Mouse (Mus musculus) kidney, postnatal 14 days (tissue): Measurements from ENCODE around the gene Ska3.
A peak's percentile ranks its signal among the peaks of the same experiment; 100 is the strongest.

Source experiments
- DNase-seq: peaks from one replicate; pipeline ENCODE4 v3.0.0; 2022; ENCODE audit warnings: mixed read lengths

Ska3 gene

DNA sequence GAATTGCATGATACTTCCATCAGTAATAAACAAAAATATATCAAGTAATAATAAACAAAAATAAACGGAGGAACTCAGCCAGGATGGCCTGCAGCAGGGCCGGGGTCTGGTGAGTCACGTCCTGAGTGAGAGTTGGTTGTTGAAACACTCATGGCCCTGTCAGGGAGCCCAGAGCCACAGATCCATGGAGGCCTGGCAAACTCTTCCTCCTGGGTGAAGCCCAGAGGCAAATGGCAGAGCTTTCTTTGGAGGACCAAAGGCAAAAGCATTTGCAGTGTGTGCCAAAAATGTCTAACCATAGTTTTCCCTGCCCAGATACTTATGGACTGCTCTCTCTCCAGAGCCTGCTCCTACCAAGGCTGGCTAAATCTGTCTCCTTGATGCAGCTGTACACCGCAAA, 34.8 kb downstream of the Ska3 start:
- no peak for DNase-seq

DNA sequence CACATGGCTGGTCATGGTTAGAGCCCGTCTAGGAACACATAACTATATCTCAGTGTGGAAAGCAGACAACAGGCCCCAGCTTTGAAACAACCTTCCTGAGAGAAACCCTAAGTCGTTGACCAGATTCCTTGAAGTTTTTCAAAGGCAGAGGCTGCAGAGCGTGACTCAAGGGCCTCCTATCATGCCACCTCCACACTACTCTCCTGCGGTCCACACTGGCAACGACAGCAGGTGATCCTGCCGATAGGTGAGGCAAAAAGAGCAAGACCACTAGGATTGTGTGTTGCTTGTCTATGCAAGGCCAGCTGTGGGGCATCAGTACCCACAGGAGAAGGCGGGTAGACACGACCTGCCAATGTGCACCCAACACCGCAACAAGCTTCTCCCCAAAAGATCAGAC, 36.2 kb downstream of the Ska3 start:
- DNase-seq = no peak

DNA sequence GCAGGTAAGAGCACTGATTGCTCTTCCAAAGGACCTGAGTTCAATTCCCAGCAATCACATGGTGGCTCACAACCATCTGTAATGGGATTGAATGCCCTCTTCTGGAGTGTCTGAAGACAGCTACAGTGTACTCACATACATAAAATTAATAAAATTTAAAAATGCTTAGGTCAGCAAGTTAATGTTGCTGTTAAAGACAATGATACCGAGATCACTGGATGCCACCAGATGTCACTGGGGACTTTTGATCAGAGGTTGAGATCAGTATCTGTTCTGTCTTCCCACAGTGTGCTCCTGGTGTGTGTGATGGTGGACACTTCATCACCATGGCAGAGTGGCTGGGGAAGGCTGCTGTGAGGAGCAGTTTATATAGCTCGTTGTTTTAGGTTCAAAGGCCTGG, 36.7 kb downstream of the Ska3 start:
- DNase-seq = no peak

DNA sequence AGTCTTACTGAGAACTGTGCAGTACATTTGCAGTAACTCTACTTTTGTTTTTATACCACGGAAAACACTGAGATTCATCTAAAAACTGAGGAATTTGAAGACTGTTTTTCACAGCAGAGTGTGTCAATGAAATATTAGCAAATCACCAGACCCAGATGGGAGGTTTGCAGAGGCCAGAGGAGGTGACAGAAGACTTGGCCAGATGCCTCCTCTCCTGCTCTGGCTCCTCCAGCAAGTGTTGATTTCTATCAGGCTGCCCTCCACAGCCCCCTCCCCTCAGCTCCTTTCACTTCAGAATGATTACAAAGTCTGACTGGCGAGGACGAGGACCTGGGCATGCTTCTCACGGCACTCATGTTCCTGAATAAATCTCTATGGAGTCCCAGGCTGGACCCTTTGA, 38.6 kb downstream of the Ska3 start:
- no peak for DNase-seq

DNA sequence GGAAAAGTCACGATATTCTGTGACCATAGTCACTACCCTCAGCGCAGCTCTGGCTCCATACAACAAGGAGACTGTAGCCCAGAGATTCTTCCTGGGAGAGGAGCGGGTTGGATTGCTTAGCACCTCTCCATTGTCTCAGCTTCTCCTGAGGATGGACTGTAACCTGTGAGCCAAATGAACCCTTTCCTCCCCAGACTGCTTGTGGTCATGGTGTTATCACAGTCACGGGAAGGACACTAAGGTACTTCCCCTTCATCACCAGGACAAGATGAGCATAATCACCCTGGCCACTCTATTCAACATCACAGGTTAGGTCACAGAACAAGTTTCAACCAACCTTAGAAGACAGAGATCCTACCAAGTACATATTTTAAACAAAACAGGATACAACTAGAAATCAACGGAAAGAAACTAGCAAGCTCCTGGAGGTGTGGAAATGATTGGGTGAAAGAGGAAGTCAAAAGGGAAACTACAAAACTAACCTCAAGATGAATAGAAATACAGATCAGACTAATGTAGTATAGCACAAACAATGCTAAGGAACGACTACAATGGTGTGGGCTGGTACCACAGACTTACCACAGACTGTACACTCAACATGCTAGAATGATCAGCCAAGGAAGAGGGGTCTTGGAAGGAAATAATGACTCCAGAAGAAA, 53.7 kb downstream of the Ska3 start:
- DNase-seq = no peak

DNA sequence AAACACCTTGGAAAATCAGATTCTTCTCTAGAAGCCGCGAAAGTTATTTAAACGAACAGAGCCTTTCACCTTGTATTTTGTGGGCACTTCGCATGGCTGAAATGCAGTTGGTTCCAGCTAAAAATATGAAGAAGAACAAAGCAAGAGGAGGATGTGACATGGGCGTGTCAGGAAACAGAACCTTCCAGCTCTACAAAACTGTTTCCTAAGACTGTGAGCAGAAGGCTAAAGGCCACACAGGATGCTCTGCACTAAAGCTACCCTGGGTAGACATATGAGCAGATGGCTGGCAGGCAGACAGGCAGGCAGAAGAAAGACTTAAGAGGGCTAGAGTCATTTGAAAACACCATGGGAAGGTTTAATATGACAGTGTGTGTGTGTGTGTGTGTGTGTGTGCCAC, 56.9 kb downstream of the Ska3 start:
- peak; percentile 24 for DNase-seq

DNA sequence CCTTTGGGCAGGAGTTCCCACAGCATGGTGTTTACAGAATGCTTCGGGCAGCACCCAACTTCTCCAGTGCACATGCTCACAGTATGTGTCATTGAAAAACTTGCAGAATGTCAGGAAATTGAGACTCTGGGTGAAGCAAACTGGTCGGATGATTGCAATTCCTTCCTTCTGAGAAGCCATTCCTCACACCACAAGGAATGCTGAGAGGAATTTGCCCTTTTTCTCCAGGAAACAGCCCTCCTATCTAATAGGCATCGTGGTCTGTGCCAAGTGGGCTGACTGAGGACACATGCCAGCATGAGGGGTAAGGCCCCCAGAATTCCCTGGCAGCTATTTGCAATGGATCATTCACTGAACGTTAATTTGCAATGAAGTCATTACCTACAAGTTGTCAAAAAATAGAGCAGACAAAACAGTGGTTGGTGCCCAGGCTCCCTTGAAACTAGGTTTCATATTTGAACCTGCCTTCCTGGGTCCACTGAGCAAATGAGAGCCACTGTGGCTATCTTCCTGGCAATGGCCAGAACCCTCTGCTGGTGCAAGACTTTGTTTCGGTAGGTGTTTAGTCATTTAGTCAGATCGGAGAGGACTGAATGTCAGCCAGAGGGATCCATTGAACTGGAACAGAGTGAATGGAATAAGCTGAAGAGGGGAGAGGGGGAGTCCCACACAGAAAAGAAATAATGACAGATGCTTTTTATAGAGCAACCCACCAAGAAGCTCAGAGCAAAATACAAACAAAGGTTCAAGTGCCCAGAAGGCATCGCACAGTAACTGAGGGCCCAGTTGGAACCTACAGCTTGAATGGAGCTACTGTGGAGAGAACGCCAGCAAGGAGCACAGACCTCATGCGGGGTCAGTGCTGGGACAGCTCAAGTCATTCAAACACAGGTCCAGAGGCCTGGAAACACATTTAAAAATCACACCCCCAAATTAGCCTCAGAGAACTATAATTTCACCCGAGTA, 65.3 kb downstream of the Ska3 start:
- DNase-seq = peak; percentile 21

DNA sequence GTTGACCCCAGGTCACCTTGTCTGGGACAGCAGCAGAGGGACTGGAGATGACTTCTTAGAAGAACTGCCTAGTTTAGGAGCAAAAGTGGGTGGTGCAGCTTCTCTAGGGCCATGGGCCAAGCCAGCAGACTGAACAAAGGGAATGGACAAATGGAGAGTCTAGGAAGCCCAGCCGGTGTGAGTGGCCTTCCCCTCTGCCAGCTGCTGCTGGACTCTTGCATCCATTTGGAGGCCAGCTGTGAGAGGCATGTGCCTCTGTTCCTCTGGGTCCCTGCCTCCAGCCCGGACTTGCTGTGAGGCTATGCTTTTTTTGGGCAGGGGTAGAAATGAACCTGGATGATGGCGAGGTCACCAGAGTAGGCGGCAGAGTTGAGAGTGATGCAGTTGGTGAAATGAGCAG, 67.7 kb downstream of the Ska3 start, which contains the start of gene Lats2:
Gene Lats2 (minus strand): TSS at position 152 of the 400 bp plus-strand sequence.
- DNase-seq = no peak
